Mouse (Mus musculus): Measurements from ENCODE around the gene Pex14.

DNA sequence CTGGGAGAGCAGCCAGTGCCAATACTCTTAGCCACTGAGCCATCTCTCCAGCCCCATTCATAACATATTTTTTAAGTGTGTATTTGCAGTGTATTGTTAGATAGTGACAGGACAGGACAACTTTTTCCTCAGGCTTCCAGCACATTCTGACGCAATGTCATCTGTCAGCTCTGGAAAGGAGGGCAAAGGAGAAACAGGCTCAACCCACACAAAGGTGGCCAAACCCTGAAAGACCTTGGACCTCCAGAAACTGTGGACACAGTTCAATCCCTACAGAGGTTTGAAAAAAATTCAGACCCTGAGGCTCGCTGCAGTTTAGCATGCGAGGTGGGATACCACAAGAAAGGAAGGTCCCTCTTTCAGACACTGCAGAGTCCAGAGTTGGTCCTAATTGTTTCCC, 1.7 kb downstream of the Pex14 start:
- TF ChIP-seq CTCF (IDR thresholded peaks at IDR 0.05; ENCODE audit: low read depth): no peak
- no peak for TF ChIP-seq EP300 (optimal IDR thresholded peaks at IDR 0.05)

Measured in stomach, postnatal 0 days (tissue).